Mouse (Mus musculus): Measurements from ENCODE around the gene Gm9495. TPM values are rescaled to one million over a fixed set of nuclear protein-coding genes. Genes with fewer than 3 reads are reported as not detected.
A peak's percentile ranks its signal among the peaks of the same experiment; 100 is the strongest.
"Not testable (repeated sequence)": the region's sequence is repeated elsewhere in the genome, so short reads cannot be mapped to it uniquely, and the experiment has no call there.

The Gm9495 gene
- total RNA-seq (2021) = not detected
- long read RNA-seq = 0 reads

DNA sequence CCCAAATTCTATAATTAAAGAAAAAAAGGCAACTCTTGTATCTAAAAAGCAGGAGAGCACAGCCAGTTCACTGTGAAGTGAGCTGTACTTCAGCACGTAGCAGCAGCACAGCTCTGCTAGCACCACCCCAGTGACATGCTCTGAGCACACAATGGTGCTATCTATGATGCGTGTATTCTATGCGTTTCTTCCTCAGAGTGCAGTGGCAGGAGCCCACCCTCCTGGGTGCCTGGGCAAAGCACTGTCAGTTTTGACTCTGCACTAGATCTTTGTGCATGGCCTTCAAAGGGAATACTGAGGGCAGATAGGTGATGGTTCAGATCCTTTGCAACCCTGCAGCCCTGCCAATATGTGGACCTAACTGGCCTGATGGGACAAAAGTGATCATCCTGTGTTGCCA, at the start of gene Gm9495:
Gm9495 (minus strand) TSS at position 101 of the 400 bp plus-strand sequence.
- not testable (repeated sequence) for DNase-seq (ENCODE audit: low spot score in 2 of 2)

DNA sequence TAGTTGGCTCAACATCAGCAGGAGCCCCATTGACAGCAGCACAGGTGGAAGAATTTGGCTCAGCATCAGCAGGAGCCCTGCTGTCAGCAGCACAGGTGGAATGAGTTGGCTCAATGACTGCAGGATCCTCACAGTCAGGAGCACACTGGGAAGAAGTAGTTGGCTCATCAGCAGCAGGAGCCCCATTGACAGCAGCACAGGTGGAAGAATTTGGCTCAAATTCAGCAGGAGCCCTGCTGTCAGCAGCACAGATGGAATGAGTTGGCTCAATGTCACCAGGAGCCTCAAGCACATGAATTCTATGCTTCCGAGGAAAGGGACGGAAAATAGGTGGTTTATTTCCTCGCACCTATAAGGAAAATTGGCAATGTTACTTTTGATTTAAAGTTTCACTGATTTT, 21.6 kb upstream of the Gm9495 start:
- DNase-seq (ENCODE audit: low spot score in 2 of 2) = not testable (repeated sequence)

DNA sequence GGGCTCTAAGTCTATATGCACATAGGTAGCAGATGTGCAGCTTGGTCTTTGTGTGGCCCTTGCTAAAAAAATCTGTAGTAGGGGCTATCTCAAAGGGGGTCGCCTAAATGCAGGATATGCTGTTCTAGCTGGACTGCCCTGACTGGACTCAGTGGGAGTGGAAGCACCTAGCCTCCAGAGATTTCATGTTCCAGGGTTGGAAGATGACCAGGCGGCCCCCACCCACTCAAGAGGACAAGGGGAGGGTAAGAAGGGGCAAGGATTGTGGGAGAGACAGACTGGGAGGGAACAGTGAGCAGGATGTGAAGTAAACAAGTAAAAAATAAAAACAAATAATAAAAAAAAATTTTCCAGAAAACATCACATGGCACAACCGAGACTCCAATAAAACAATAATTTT, 33.3 kb downstream of the Gm9495 start:
- not testable (repeated sequence) for DNase-seq (ENCODE audit: low spot score in 2 of 2)

DNA sequence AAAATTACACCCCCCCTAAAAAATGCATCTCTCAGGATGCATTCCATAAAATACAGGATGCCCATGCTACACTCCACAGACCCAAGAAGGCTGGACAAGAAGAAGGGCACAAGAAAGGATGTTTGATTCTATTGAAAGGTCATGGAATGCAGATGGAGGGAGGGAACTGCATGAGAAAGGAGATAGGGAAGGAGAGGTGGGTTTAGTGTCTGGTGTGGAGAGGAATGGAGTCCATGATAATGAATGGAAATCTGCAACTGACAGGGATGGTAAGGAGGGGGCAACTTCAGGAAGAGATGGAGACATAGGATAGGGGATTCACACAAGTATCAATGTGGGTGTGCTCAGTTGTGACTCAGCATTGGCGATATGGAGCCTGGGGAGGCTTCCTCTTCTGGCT, 39.0 kb downstream of the Gm9495 start:
- DNase-seq (ENCODE audit: low spot score in 2 of 2) = no peak

DNA sequence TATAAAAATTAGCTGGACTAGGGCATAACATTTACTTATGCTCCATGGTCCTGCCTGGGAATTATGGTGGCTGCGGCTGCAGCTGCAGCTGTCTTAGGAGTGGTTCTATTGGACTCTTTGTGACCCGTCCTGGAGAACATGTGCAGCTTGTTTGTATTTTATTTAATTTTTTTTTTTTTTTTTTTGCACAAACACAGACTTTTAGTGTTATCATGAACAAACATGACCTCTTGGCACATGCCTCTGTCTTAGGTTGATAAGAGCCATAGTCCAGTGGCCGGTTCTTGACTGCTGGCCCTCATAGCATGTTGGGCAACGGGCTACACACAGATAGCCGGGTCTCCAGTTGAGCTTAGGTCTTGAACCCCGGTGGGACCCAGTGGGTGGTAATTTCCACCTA, 48.6 kb downstream of the Gm9495 start:
- no peak for DNase-seq (ENCODE audit: low spot score in 2 of 2)

DNA sequence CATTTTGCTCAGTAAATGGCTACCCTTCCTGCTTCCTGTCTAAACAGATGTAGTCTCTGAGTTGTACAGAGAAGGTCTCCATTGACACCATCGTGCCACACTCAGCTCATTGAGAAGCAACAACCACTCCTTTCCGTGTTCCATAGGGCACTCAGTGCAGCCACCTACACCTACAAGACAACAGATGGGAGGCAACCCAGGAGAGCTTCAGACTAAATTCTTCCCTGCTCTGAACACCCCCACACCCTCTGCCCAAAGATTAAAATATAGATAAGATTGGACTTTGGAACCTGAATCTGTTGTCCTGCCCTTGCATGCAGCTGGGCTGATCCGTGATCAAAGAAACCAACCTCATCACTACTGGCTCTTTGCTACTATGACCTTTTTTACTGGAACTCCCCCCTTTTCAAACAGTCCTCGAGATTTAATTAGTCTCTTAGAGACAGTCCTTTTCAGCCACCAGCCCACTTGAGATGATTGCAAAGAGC, 53.4 kb downstream of the Gm9495 start:
- no peak for DNase-seq (ENCODE audit: low spot score in 2 of 2)

DNA sequence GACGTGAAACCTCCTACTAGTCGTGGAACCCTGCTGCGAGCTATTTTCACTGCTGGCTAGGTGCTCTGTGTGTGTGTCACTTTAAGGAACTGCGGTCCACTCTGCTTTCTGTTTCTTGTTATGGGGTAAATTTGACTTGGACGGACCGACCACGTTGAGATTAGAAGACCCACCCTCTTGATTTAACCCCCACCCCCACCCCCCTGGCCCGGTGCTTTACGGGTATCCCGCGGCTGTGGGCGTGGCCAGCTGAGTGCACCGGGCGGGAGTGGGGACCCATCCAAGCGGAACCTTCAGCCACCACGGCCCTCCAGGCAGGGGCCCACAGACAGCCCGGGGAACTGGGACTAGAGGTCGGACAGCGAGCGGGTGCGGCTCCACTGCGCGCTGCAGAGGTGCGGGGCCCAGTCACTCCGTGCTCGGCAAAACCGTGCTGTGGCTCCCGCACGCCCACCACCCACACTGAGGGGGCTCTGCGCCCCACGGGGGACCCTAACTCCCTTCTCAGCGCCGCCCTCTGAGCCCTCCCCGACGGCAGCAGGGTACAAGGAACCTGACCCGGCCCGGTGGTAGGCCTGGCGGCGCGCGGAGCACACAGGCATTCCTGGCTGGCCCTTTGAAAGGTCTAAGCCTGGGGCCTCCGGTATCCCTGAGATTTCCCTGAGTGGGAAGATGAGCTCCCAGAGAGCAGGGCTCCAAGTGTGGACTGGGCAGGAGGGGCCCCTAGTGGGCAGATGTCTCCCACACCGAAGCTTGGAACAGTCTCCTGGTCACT, 54.0 kb downstream of the Gm9495 start:
- peak; percentile 41 to 51 for DNase-seq (ENCODE audit: low spot score in 2 of 2)

DNA sequence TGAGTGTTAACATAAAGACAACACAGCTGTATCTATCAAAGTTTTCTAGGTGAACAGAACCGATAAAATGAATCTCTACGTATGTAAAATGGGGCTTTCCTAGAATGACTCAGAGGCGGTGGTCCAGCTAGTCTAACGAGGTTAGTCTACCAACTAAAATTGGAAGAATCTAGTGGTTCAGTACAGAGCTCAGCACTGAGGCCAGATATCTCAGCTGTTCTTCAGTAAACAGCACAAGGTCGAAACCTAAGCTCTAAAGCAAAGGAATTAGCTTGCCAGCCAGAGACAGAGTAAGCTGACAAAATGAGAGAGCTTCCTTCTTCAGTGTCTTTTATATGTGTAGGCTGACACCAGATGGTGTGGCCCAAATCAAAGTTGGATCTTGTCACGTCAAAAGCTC, 57.2 kb downstream of the Gm9495 start:
- DNase-seq (ENCODE audit: low spot score in 2 of 2) = no peak

DNA sequence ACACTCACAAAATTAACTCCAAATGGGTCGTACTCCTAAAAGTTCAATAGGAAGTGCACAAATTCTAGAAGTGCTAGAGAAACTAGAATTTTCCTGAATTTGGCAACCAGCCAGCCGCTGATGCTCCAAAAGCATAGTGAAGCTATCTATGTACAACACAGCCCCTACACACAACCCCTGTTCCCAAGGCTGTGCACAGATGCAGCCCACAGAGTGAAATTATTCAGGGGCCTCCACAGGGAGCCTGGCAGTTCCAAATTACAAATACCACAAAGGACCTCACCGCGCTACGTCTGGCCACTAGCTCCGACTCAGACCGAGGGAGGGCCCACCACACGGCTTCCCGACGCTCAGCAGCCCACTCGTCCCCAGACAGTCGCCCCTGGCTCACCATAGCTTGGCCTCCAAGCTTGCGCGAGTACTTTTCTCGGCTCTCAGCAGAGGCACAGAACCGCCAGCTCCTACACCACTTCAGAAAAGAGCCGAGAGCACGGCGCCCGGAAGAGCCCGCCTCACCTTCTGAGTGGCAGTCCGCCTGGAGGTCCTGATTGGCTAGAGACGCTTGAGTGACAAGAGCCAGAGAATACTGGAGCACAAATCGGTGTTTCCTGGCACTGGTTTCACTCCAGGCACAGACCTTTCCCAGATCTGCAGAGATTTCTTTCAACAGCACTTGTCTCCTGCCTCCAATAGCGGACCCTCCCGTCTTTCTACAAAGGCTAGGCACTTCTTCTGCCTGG, 58.1 kb downstream of the Gm9495 start:
- DNase-seq (ENCODE audit: low spot score in 2 of 2) = peak; percentile 82 to 91

DNA sequence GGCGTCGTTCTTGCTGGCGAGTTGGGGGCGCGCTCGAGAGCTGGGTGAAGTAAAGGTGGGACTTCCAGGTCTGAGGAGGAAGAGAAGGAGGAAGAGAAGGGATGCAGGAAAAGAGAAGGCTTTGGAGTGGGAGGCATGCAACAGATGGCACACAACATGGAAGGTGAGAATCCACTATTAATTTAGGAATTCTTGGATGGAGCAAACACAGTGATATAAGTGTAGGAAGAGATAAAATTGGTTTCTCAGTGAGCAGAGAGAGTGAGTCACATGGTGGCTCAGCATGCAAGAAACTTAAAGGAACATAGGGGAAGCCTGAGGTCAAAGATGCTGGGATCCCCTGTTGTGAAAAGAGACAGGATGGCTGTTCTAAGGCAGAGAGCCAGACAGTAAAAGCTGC, 69.0 kb downstream of the Gm9495 start:
- no peak for DNase-seq (ENCODE audit: low spot score in 2 of 2)

Other genes starting within 250 kb of the Gm9495 start
- gene Zfp930, start 244.5 kb downstream of the Gm9495 start, total RNA-seq (2021) = 10 to 100 TPM in 1 of 2 experiments, 1 to 10 TPM in 1; 9.6 to 11.8 TPM
- 10 to 100 TPM; 20.9 to 26.3 TPM for gene D130040H23Rik, start 182.5 kb downstream of the Gm9495 start, total RNA-seq (2021)
- not detected for gene Gm7697, start 69.4 kb upstream of the Gm9495 start, total RNA-seq (2021)
- 10 to 100 TPM; 17.1 to 17.6 TPM for gene Zfp868, start 172.0 kb upstream of the Gm9495 start, total RNA-seq (2021)
- 1 to 10 TPM; 3.4 to 3.7 TPM for gene Zfp964, start 200.9 kb upstream of the Gm9495 start, total RNA-seq (2021)

Data from layer of hippocampus, postnatal 10 days (tissue).